Mouse (Mus musculus) intestine, embryonic 15.5 days (tissue): ENCODE data around the gene Tcf7l1. TPM values are rescaled to one million over a fixed set of nuclear protein-coding genes. Genes with fewer than 3 reads are reported as not detected.

Experiments
- ATAC-seq: fragments of 200-750 bp; cut with Nextera tagmentation; 2 replicates; pipeline ENCODE4 v1.8.0; 2017; ENCODE audit warnings: moderate TSS enrichment, moderate library complexity
- H3K27ac ChIP-seq: fragments of 300-500 bp; sonication (generic); 2 replicates; pipeline ENCODE4 v1.5.1; 2015; ENCODE audit warnings: mild to moderate bottlenecking, inconsistent platforms
- H3K27me3 ChIP-seq: fragments of 300-500 bp; sonication (generic); replicated peaks from 2 replicates; pipeline ENCODE4 v1.6.1; 2015; ENCODE audit warnings: inconsistent platforms
- H3K36me3 ChIP-seq: fragments of 300-500 bp; sonication (generic); 2 replicates; pipeline ENCODE4 v1.6.1; 2015; ENCODE audit warnings: inconsistent platforms
- H3K4me1 ChIP-seq: fragments of 300-500 bp; sonication (generic); replicated peaks from 2 replicates; pipeline ENCODE4 v1.6.1; 2015; ENCODE audit warnings: inconsistent platforms
- H3K4me2 ChIP-seq: fragments of 300-500 bp; sonication (generic); replicated peaks from 2 replicates; pipeline ENCODE4 v1.6.1; 2015; ENCODE audit warnings: mild to moderate bottlenecking, inconsistent platforms
- H3K4me3 ChIP-seq: fragments of 300-500 bp; sonication (generic); replicated peaks from 2 replicates; pipeline ENCODE4 v1.5.1; 2015; ENCODE audit warnings: inconsistent platforms
- H3K9ac ChIP-seq: fragments of 300-500 bp; sonication (generic); 2 replicates; pipeline ENCODE4 v1.6.1; 2015; ENCODE audit warnings: inconsistent platforms
- H3K9me3 ChIP-seq: fragments of 300-500 bp; sonication (generic); 2 replicates; pipeline ENCODE4 v1.6.1; 2016; ENCODE audit warnings: inconsistent platforms
- WGBS: fragments of 180-500 bp; shearing (Covaris S2); methylation state at CpG from one replicate; pipeline ENCODE4 v1.1.7; 2015; 5-methylcytosine and 5-hydroxymethylcytosine counted together
- polyA plus RNA-seq: library from polyadenylated mRNA; unstranded; fragments of >200 nt; fragmentation: Nextera tagmentation; extraction: Ambion mirVana; gene quantifications from 2 replicates; pipeline ENCODE4 v1.2.1, GENCODE M21; 2015

The Tcf7l1 gene
- polyA plus RNA-seq, 1 experiment from 2014 or later, result 15.0 TPM

DNA sequence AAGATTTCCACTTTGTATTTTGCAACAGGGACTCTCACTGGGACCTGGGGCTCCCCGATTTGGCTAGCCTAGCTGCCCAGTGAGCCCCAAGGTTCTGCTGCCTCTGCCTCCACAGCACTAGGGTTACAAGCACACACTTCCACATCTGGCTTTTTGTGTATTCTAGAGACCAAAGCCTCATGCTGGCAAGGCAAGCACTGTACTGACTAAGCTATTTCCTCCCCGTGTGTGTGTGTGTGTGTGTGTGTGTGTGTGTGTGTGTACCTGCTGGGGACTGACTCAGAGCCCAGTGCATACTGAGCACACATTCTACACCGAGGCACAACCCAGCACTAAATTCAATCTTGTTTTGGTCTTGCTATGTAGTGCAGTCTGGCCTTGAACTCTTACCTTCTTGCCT lies 202.4 kb downstream of the Tcf7l1 start:
- Histone ChIP-seq H3K27ac (no peak overlapping the region), H3K9ac (no peak overlapping the region), H3K27me3 (no peaks in the 10 kb centered on the region), H3K36me3 (no peaks in the 10 kb centered on the region), H3K4me1 (no peaks in the 10 kb centered on the region), H3K4me3 (no peak overlapping the region), H3K9me3 (no peaks in the 10 kb centered on the region), H3K4me2 (no peak overlapping the region)
- WGBS, result 76% methylated on average over 3 of the region's 3 CpGs
- no peak for ATAC-seq

DNA sequence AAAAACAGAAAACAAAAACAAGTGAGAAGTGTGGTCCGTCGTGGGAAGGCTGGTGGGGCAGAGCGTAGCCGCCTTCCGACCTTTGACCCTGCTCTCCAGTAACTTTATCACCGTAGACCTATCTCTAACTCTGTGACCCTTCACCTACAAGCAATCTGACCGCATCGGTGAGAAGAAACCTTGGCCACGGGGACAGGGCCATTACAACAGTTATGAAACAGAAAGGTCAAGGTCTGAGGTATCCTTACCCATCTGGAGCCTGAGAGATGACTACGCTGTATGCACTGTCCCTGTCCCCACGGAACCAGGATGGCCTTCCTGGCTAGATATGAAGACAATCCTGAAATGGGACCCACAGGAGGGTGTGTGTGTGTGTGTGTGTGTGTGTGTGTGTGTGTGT lies 204.9 kb downstream of the Tcf7l1 start:
- no peak overlapping the region for H3K4me3 ChIP-seq
- no peaks in the 10 kb centered on the region for H3K9me3 ChIP-seq
- H3K36me3 ChIP-seq, result no peaks in the 10 kb centered on the region
- 66% methylated on average over 11 of the region's 11 CpGs for WGBS
- H3K4me2 ChIP-seq, result no peak overlapping the region
- no peak overlapping the region for H3K9ac ChIP-seq
- H3K27me3 ChIP-seq, result no peaks in the 10 kb centered on the region
- ATAC-seq, result peak; percentile 74
- H3K27ac ChIP-seq, result no peak overlapping the region
- H3K4me1 ChIP-seq, result no peaks in the 10 kb centered on the region

DNA sequence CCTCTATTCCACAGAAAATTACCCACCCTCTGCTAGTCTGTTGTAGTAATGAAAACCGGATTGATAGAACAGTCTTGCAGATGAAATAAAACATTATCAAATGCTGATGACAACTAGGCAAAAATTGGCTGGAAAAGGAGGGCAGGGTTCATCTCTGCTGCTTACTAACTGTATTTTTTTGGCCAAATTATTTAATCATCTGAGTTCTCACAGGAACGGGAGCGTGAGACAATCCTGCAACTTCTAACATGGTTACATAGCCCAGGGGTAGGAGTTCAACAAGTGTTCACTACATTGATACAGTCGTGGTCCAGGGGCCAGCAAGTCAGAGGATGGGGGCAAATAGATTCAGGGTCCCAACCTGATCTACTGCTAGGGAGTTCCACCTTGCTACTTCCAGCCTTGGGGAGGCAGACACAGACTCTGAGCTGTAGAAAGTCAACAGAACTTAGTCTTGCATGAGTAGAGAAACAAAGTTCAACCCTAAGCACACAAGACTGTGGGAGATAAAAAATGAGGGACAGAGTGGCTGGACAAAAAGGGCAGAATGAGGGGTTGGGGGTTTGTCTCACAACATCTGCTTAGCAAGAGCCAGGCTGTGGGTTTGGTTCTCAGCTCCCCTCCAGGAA lies 205.7 kb downstream of the Tcf7l1 start:
- no peak overlapping the region for H3K4me3 ChIP-seq
- 82% methylated on average over 4 of the region's 4 CpGs for WGBS
- ATAC-seq, result no peak

DNA sequence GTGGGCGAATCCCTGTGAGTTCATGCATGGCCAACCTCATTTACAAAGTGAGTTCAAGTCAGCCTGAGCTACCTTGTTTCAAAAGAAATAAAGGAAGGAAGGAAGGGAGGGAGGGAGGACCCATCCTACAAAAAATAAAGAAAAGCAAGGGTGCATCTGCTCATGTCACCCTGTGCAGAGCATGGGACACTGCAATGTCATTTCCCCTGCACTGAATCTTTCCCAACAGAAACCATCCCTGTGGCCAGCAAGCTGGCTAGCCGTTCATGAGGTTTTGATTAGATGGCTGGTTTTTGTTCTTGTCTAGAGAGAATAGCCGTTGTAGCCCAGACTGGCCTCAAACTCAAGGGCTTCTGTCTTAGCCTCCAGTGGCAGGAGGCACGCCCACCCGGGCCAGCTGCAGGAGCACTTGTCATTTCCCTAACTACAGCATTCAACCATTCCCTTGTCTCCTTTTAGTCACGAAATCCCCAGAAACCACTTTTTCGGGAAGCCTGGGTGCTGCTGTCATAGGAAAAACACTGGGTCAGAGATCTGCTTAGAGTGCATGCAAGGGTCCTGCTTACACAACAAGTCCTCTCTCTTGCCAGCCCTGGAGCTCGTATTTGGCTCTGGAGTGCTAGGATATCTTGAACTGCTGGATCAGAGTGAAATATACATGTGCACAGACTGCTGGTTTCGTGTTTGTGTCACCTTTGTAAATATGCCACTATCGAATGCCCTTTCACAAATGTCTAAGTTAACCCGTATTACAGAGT lies 207.2 kb downstream of the Tcf7l1 start:
- 81% methylated on average over 11 of the region's 11 CpGs for WGBS
- no peaks in the 10 kb centered on the region for H3K27me3 ChIP-seq
- no peak overlapping the region for H3K4me3 ChIP-seq
- H3K9ac ChIP-seq, result no peak overlapping the region
- no peak overlapping the region for H3K4me2 ChIP-seq
- ATAC-seq, result no peak
- H3K36me3 ChIP-seq, result 0 out of 2 replicates have a peak, but pooled peaks cover 4% of the 10 kb centered on the region
- H3K4me1 ChIP-seq, result no peaks in the 10 kb centered on the region
- no peaks in the 10 kb centered on the region for H3K9me3 ChIP-seq
- no peak overlapping the region for H3K27ac ChIP-seq

More for the DNA sequence above, 205.7 kb downstream of the Tcf7l1 start:
- Histone ChIP-seq H3K9ac (no peak overlapping the region), H3K27ac (no peak overlapping the region), H3K27me3 (no peaks in the 10 kb centered on the region), H3K36me3 (no peaks in the 10 kb centered on the region), H3K9me3 (no peaks in the 10 kb centered on the region), H3K4me2 (no peak overlapping the region), H3K4me1 (no peaks in the 10 kb centered on the region)

Other genes starting within 250 kb of the Tcf7l1 start
- 33.5 and 36.0 TPM in 2 replicates for gene Capg, start 244.9 kb downstream of the Tcf7l1 start, polyA plus RNA-seq
- 13.9 and 14.3 TPM in 2 replicates for gene Elmod3, start 190.8 kb downstream of the Tcf7l1 start, polyA plus RNA-seq
- gene Retsat, start 190.8 kb downstream of the Tcf7l1 start, polyA plus RNA-seq, result 29.7 and 31.6 TPM in 2 replicates
- gene Tgoln1, start 172.3 kb downstream of the Tcf7l1 start, polyA plus RNA-seq, result 42.2 and 43.3 TPM in 2 replicates
- gene Kcmf1, start 110.7 kb upstream of the Tcf7l1 start, polyA plus RNA-seq, result 42.2 and 46.4 TPM in 2 replicates
- 1,739 and 2,151 TPM in 2 replicates for gene Tmsb10, start 169.5 kb upstream of the Tcf7l1 start, polyA plus RNA-seq